Mouse (Mus musculus): ENCODE measurements at regions not wholly inside any gene's neighbourhood (a gene's known extent, or its start where the extent isn't known, plus 50 kb on each side); places are given as distances from the start of the nearest gene placed in this dataset.
"Not testable (repeated sequence)": the region's sequence is repeated elsewhere in the genome, so short reads cannot be mapped to it uniquely, and the experiment has no call there.

GRCm38 (mm10) chr16:86838457-86839337 lies 515.3 kb upstream of the N6amt1 start:
- intact Hi-C loops (cut with DNase I) = no loop called here
- no peak overlapping the region for H3K27ac ChIP-seq
- no peak for TF ChIP-seq CTCF (IDR thresholded peaks at IDR 0.05)
- H3K4me3 ChIP-seq = no peak overlapping the region
- DNase-seq = no peak

- H3K4me3 ChIP-seq = no peak overlapping the region
- DNase-seq = no peak
- intact Hi-C loops (cut with DNase I) = no loop called here
- TF ChIP-seq CTCF (IDR thresholded peaks at IDR 0.05) = no peak
- H3K27ac ChIP-seq = no peak overlapping the region
These were observed 526.3 kb upstream of the N6amt1 start for GRCm38 (mm10) chr16:86827645-86828044.

GRCm38 (mm10) chr16:86826641-86827040 lies 527.3 kb upstream of the N6amt1 start:
- no peak overlapping the region for H3K27ac ChIP-seq
- intact Hi-C loops (cut with DNase I) = no loop called here
- no peak for TF ChIP-seq CTCF (IDR thresholded peaks at IDR 0.05)
- no peak overlapping the region for H3K4me3 ChIP-seq
- DNase-seq = no peak

- Histone ChIP-seq H3K4me3 (no peak overlapping the region), H3K27ac (no peak overlapping the region)
- no peak for DNase-seq
- intact Hi-C loops (cut with DNase I) = no loop called here
- TF ChIP-seq CTCF (IDR thresholded peaks at IDR 0.05) = no peak
These were observed 530.5 kb upstream of the N6amt1 start for GRCm38 (mm10) chr16:86823496-86823895.

- no peak overlapping the region for H3K27ac ChIP-seq
- intact Hi-C loops (cut with DNase I) = no loop called here
- no peak for DNase-seq
- no peak for TF ChIP-seq CTCF (IDR thresholded peaks at IDR 0.05)
- H3K4me3 ChIP-seq = no peak overlapping the region
These were observed 532.4 kb upstream of the N6amt1 start for GRCm38 (mm10) chr16:86821586-86821985.

GRCm38 (mm10) chr16:86818639-86819038 lies 535.3 kb upstream of the N6amt1 start:
- H3K4me3 ChIP-seq; DNase-seq; H3K27ac ChIP-seq; intact Hi-C loops (cut with DNase I): not testable (repeated sequence)

DNA sequence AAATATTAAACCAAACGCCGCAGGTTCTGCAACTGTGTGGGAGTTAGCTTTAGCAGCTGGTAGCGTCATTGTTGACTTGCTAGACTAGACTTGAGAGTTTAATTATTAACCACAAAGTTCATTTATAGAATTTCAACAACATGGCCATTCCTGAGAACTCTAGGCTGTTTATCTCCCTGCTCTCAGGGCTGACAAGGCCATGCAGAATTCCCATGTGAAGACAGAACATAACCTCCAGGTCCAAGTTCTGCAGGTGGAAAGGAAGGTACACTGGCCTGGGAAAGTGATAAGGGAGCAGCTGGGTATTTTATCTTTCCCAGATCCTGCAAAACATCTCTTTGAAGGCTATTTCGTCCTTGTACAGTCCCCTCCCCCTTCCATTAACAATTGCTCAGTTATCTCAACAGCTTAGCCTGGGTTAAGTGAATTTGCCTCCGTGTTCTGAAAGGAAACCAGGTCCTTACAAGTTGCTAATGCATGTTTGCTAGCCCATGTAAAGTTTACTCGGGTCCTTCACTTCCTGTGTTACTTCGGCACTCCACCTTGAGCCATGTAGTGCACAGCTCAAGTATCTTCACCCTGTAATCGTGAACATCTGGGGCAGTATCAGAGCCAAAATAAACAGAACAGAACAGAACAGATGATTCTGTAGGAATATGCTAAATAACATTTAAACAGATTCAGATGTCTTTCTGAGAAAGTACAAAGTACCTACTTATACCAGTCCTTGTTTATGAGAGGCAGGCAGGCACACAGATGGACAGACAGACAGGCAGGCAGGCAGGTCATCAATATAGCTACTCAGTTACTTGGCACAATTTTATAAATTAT lies 537.0 kb upstream of the N6amt1 start:
- Histone ChIP-seq H3K27ac (peak overlapping the region; percentile 35; the same call in 1 of the 2 replicates), H3K4me3 (no peak overlapping the region)
- TF ChIP-seq CTCF (IDR thresholded peaks at IDR 0.05) = no peak
- intact Hi-C loops (cut with DNase I) = no loop called here
- DNase-seq = no peak

DNA sequence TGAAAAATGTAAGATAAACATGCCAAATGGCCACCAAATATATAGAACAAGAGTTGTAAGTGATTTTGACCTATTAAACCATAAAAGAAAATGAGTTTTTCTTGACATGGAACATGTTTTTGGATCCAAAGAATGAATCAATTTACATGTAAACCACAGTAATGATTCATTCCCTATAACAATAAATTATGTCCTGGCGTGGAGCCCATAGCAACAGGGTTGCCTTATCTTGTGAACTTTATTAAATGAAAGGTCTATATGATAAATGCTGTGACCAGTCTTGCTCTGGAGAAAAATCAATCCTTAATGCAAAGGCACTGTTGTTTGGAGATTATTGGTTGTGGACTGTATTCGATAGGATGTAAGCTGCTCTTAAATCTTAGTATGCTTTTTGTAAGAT lies 538.0 kb upstream of the N6amt1 start:
- Histone ChIP-seq H3K27ac (no peak overlapping the region), H3K4me3 (no peak overlapping the region)
- TF ChIP-seq CTCF (IDR thresholded peaks at IDR 0.05) = no peak
- intact Hi-C loops (cut with DNase I) = no loop called here
- no peak for DNase-seq

GRCm38 (mm10) chr16:86812692-86813091 lies 541.3 kb upstream of the N6amt1 start:
- H3K27ac ChIP-seq = no peak overlapping the region
- DNase-seq = no peak
- intact Hi-C loops (cut with DNase I) = no loop called here
- TF ChIP-seq CTCF (IDR thresholded peaks at IDR 0.05) = no peak
- H3K4me3 ChIP-seq = no peak overlapping the region

DNA sequence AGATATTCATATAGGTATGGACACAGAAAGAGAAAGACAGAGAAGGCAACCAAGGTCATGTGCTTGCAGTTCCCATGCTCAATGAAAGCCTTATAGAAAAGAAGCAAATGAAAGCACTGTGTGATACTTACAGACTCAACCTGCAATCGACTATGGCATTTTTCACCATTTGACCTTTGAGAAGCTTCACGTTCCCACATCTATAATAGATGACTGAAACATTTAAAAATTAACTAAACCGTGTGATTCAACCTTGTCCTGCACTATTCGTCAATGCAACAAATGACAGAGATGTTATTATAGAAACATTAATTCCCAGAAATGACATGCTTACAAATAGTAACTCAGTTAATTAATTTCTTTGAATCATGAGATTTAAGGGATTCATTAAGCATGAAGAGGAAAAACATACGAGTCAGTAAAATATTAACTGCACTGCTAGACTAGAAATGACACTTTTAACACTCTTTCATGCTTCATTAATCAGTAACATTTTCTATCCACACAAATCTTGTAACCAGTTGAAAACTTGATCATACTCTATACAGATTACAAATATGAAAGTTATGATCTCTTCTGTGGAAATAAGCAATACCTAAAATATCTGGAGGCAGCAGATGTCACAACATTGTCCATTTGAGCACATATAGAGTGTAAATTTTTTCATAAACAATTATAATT lies 545.2 kb upstream of the N6amt1 start:
- intact Hi-C loops (cut with DNase I) = no loop called here
- no peak for TF ChIP-seq CTCF (IDR thresholded peaks at IDR 0.05)
- no peak overlapping the region for H3K27ac ChIP-seq
- no peak for DNase-seq
- no peak overlapping the region for H3K4me3 ChIP-seq

GRCm38 (mm10) chr16:86806374-86806773 lies 547.6 kb upstream of the N6amt1 start:
- intact Hi-C loops (cut with DNase I) = no loop called here
- Histone ChIP-seq H3K4me3 (no peak overlapping the region), H3K27ac (no peak overlapping the region)
- no peak for TF ChIP-seq CTCF (IDR thresholded peaks at IDR 0.05)
- DNase-seq = no peak

DNA sequence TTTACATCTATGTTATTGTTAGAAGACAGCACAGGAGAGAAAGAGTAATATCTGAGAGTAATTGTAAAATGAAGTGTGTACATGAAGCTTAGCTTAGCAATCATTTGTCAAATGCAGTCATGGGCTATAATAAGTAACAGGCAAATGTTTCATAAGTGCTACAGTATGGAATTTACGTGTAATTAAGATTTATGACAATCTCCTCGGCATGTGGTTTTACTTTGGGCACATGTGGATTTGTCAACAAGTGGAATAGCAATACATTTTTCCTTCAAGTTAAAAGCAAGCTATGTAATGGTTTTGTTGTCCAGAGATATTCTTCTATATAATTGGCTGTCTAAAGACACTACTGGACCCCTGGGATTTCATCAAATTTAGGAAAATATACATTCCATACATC lies 577.9 kb upstream of the N6amt1 start:
- Histone ChIP-seq H3K27ac (no peak overlapping the region), H3K4me3 (no peak overlapping the region)
- no peak for TF ChIP-seq CTCF (IDR thresholded peaks at IDR 0.05)
- intact Hi-C loops (cut with DNase I) = no loop called here
- no peak for DNase-seq

GRCm38 (mm10) chr16:86772586-86772985 lies 581.4 kb upstream of the N6amt1 start:
- Histone ChIP-seq H3K4me3 (no peak overlapping the region), H3K27ac (no peak overlapping the region)
- intact Hi-C loops (cut with DNase I) = no loop called here
- no peak for DNase-seq
- no peak for TF ChIP-seq CTCF (IDR thresholded peaks at IDR 0.05)

Measured in gastrocnemius, adult 2 months (tissue).